Mouse (Mus musculus): Measurements from ENCODE around the gene Ddc. TPM values are rescaled to one million over a fixed set of nuclear protein-coding genes. Genes with fewer than 3 reads are reported as not detected.

Ddc gene
- polyA plus RNA-seq, 1 experiment from 2014 or later: 12.4 TPM

GRCm38 (mm10) chr11:11867971-11868481 is 29.9 kb downstream of the Ddc start:
- Histone ChIP-seq H3K4me3 (ENCODE audit: low read depth, low read length) (no peak overlapping the region), H3K4me2 (replicated peaks; ENCODE audit: low read depth, low read length) (0 out of 2 replicates have a peak overlapping the region, but pooled peaks have one; percentile 11), H3K27ac (ENCODE audit: low read length) (no peak overlapping the region), H3K27me3 (replicated peaks; ENCODE audit: insufficient read depth, low read length) (no peaks in the 10 kb centered on the region), H3K9ac (replicated peaks; ENCODE audit: low read depth) (no peak overlapping the region), H3K9me3 (ENCODE audit: low read length) (no peaks in the 10 kb centered on the region), H3K4me1 (ENCODE audit: insufficient read depth, low read depth, low read length) (no peaks in the 10 kb centered on the region; the same call in 1 of the 2 replicates), H3K36me3 (ENCODE audit: insufficient read depth, low read length) (no peaks in the 10 kb centered on the region)
- no peak for DNase-seq (ENCODE audit: low spot score)
- TF ChIP-seq EP300 (IDR thresholded peaks at IDR 0.05): no peak
- TF ChIP-seq CTCF (IDR thresholded peaks at IDR 0.05): no peak
- ATAC-seq: no peak
- WGBS: 33% methylated on average over 14 of the region's 14 CpGs

- H3K27me3 ChIP-seq (replicated peaks; ENCODE audit: insufficient read depth, low read length): no peaks in the 10 kb centered on the region
- no peak overlapping the region for H3K9ac ChIP-seq (replicated peaks; ENCODE audit: low read depth)
- H3K4me1 ChIP-seq (ENCODE audit: insufficient read depth, low read depth, low read length): no peaks in the 10 kb centered on the region
- H3K36me3 ChIP-seq (ENCODE audit: insufficient read depth, low read length): no peaks in the 10 kb centered on the region
- no peaks in the 10 kb centered on the region for H3K9me3 ChIP-seq (ENCODE audit: low read length)
- WGBS: 44% methylated on average over 5 of the region's 5 CpGs
- TF ChIP-seq CTCF (IDR thresholded peaks at IDR 0.05): no peak
- no peak for TF ChIP-seq EP300 (IDR thresholded peaks at IDR 0.05)
- H3K4me3 ChIP-seq (ENCODE audit: low read depth, low read length): no peak overlapping the region
- no peak overlapping the region for H3K27ac ChIP-seq (ENCODE audit: low read length)
- H3K4me2 ChIP-seq (replicated peaks; ENCODE audit: low read depth, low read length): no peak overlapping the region
- ATAC-seq: no peak
- DNase-seq (ENCODE audit: low spot score): no peak
Measured at GRCm38 (mm10) chr11:11866696-11867095, 31.2 kb downstream of the Ddc start.

GRCm38 (mm10) chr11:11865128-11865527 is 32.8 kb downstream of the Ddc start:
- no peaks in the 10 kb centered on the region for H3K27me3 ChIP-seq (replicated peaks; ENCODE audit: insufficient read depth, low read length)
- no peaks in the 10 kb centered on the region for H3K9me3 ChIP-seq (ENCODE audit: low read length)
- no peak overlapping the region for H3K4me2 ChIP-seq (replicated peaks; ENCODE audit: low read depth, low read length)
- no peak overlapping the region for H3K27ac ChIP-seq (ENCODE audit: low read length)
- H3K9ac ChIP-seq (replicated peaks; ENCODE audit: low read depth): no peak overlapping the region
- DNase-seq (ENCODE audit: low spot score) (peak; percentile 39), ATAC-seq (peak; percentile 75)
- H3K4me3 ChIP-seq (ENCODE audit: low read depth, low read length): no peak overlapping the region
- no peaks in the 10 kb centered on the region for H3K36me3 ChIP-seq (ENCODE audit: insufficient read depth, low read length)
- 47% methylated on average over 2 of the region's 2 CpGs for WGBS
- TF ChIP-seq EP300 (IDR thresholded peaks at IDR 0.05) (peak; percentile 64), CTCF (IDR thresholded peaks at IDR 0.05) (no peak)
- H3K4me1 ChIP-seq (ENCODE audit: insufficient read depth, low read depth, low read length): no peaks in the 10 kb centered on the region

- DNase-seq (ENCODE audit: low spot score) (no peak), ATAC-seq (0 out of 2 replicates have a peak, but pooled peaks have one; percentile 5)
- Histone ChIP-seq H3K27ac (ENCODE audit: low read length) (peak overlapping the region; percentile 71; the same call in 1 of the 2 replicates), H3K27me3 (replicated peaks; ENCODE audit: insufficient read depth, low read length) (no peaks in the 10 kb centered on the region), H3K36me3 (ENCODE audit: insufficient read depth, low read length) (no peaks in the 10 kb centered on the region), H3K9me3 (ENCODE audit: low read length) (no peaks in the 10 kb centered on the region), H3K4me1 (ENCODE audit: insufficient read depth, low read depth, low read length) (no peaks in the 10 kb centered on the region), H3K9ac (replicated peaks; ENCODE audit: low read depth) (no peak overlapping the region), H3K4me2 (replicated peaks; ENCODE audit: low read depth, low read length) (no peak overlapping the region), H3K4me3 (ENCODE audit: low read depth, low read length) (no peak overlapping the region)
- 71% methylated on average over 8 of the region's 8 CpGs for WGBS
- TF ChIP-seq EP300 (IDR thresholded peaks at IDR 0.05) (no peak), CTCF (IDR thresholded peaks at IDR 0.05) (no peak)
Measured at GRCm38 (mm10) chr11:11864446-11865101, 33.4 kb downstream of the Ddc start.

- DNase-seq (ENCODE audit: low spot score) (no peak), ATAC-seq (no peak)
- H3K27me3 ChIP-seq (replicated peaks; ENCODE audit: insufficient read depth, low read length): no peaks in the 10 kb centered on the region
- H3K36me3 ChIP-seq (ENCODE audit: insufficient read depth, low read length): no peaks in the 10 kb centered on the region
- H3K27ac ChIP-seq (ENCODE audit: low read length): no peak overlapping the region
- TF ChIP-seq CTCF (IDR thresholded peaks at IDR 0.05) (no peak), EP300 (IDR thresholded peaks at IDR 0.05) (no peak)
- H3K9me3 ChIP-seq (ENCODE audit: low read length): no peaks in the 10 kb centered on the region
- H3K4me3 ChIP-seq (ENCODE audit: low read depth, low read length): no peak overlapping the region
- no peaks in the 10 kb centered on the region for H3K4me1 ChIP-seq (ENCODE audit: insufficient read depth, low read depth, low read length)
- 97% methylated on average over 1 of the region's 1 CpGs for WGBS
- H3K4me2 ChIP-seq (replicated peaks; ENCODE audit: low read depth, low read length): no peak overlapping the region
- no peak overlapping the region for H3K9ac ChIP-seq (replicated peaks; ENCODE audit: low read depth)
Measured at GRCm38 (mm10) chr11:11862502-11862901, 35.4 kb downstream of the Ddc start.

GRCm38 (mm10) chr11:11856959-11857358 is 41.0 kb downstream of the Ddc start:
- Histone ChIP-seq H3K36me3 (ENCODE audit: insufficient read depth, low read length) (no peaks in the 10 kb centered on the region), H3K4me3 (ENCODE audit: low read depth, low read length) (no peak overlapping the region), H3K9ac (replicated peaks; ENCODE audit: low read depth) (no peak overlapping the region), H3K27ac (ENCODE audit: low read length) (no peak overlapping the region), H3K9me3 (ENCODE audit: low read length) (no peaks in the 10 kb centered on the region), H3K4me1 (ENCODE audit: insufficient read depth, low read depth, low read length) (peaks cover 2% of the 10 kb centered on the region; the same call in 1 of the 2 replicates), H3K27me3 (replicated peaks; ENCODE audit: insufficient read depth, low read length) (no peaks in the 10 kb centered on the region), H3K4me2 (replicated peaks; ENCODE audit: low read depth, low read length) (no peak overlapping the region)
- no peak for DNase-seq (ENCODE audit: low spot score)
- 91% methylated on average over 3 of the region's 3 CpGs for WGBS
- no peak for TF ChIP-seq CTCF (IDR thresholded peaks at IDR 0.05)
- TF ChIP-seq EP300 (IDR thresholded peaks at IDR 0.05): no peak
- no peak; the same call in 1 of the 2 replicates for ATAC-seq
